18 mouse cellular contexts compared by ENCODE assay signal in genomic region chr6:147458637-147459301, GRCm38 (mm10).
"Had no signal": no experiment of that assay in that cellular context is flagged by ENCODE, and none has a peak within 500 bp of the region (broad histone marks: within the 10 kb centered on the region; RNA-seq: fewer than 3 reads in every experiment).

No protein-coding gene starts in this region.

- DNase-seq: kidney, postnatal 10 days; kidney, postnatal 4 days; left cerebral cortex, postnatal 4 days; lung, adult 18-20 months; lung, postnatal 10 days; lung, postnatal 36 days; thymus, adult 18-20 months; thymus, postnatal 36 days had no signal

- H3K36me3 ChIP-seq: limb, embryonic 12.5 days; limb, embryonic 15.5 days; liver, embryonic 15.5 days; lung, embryonic 15.5 days; midbrain, embryonic 12.5 days; neural tube, embryonic 13.5 days had no signal

- H3K27ac ChIP-seq: limb, embryonic 12.5 days; limb, embryonic 15.5 days; liver, embryonic 15.5 days; lung, embryonic 15.5 days; midbrain, embryonic 12.5 days; neural tube, embryonic 13.5 days had no signal

- H3K9ac ChIP-seq: limb, embryonic 12.5 days; limb, embryonic 15.5 days; liver, embryonic 15.5 days; lung, embryonic 15.5 days; midbrain, embryonic 12.5 days; neural tube, embryonic 13.5 days had no signal

- H3K9me3 ChIP-seq: limb, embryonic 12.5 days; limb, embryonic 15.5 days; liver, embryonic 15.5 days; lung, embryonic 15.5 days; neural tube, embryonic 13.5 days had no signal

- H3K27me3 ChIP-seq: limb, embryonic 12.5 days; limb, embryonic 15.5 days; liver, embryonic 15.5 days; lung, embryonic 15.5 days; midbrain, embryonic 12.5 days; neural tube, embryonic 13.5 days had no signal

- H3K4me1 ChIP-seq: limb, embryonic 12.5 days; limb, embryonic 15.5 days; liver, embryonic 15.5 days; lung, embryonic 15.5 days; megakaryocyte, embryonic 14.5 days; midbrain, embryonic 12.5 days; neural tube, embryonic 13.5 days had no signal

- H3K4me3 ChIP-seq: limb, embryonic 12.5 days; limb, embryonic 15.5 days; liver, embryonic 15.5 days; lung, embryonic 15.5 days; megakaryocyte, embryonic 14.5 days; midbrain, embryonic 12.5 days; neural tube, embryonic 13.5 days had no signal

- H3K4me2 ChIP-seq: limb, embryonic 12.5 days; limb, embryonic 15.5 days; liver, embryonic 11.5 days; liver, embryonic 15.5 days; lung, embryonic 15.5 days; midbrain, embryonic 12.5 days; neural tube, embryonic 13.5 days had no signal

- ATAC-seq: intestine, postnatal 0 days; midbrain, embryonic 16.5 days had no signal
